Mouse (Mus musculus) kidney, adult 11 months (tissue): ENCODE results near the gene Gm8113.
"Not testable (repeated sequence)": the region's sequence is repeated elsewhere in the genome, so short reads cannot be mapped to it uniquely, and the experiment has no call there.

ENCODE experiments used
- DNase-seq: peaks from one replicate; pipeline ENCODE4 v3.0.0; 2022

The Gm8113 gene

DNA sequence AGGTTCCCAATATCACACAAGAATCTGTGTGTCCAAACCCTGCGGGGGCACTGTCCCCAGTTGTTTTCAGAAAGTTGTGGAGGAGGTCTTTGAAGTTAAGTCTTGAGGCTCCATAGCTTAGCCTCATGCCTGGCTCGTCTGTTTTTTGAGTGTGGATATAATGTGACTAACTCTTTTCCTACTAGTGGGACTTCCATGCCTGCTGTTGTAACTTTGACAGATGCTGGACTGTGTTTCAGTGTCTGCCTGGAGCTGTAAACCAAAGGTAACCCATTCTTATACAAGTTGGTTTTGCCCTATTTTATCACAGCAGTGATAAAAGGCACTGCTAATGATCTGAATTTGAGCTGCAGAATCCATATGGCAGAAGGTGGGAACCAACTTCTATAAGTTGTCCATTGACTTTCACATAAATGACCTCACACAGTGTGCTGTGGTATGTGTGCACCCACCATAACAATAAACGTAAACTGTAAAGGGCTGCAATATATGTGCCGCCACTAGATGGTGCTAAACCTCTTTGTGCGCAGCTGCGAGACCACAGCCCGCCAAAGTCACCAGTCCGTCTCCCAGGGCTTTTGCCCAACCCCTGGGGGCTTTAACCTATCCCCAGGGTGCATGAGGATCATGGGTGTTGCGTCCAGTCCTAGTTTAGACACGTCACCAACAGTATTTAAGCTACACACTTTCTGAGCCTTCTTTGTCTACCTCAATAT, at the start of gene Gm8113:
TSS of gene Gm8113 (plus strand) at position 703 of the 716 bp plus-strand sequence.
- peak; percentile 29 for DNase-seq

GRCm38 (mm10) chr14:43875417-43875816, 49.8 kb upstream of the Gm8113 start, which contains the start of gene Ear1:
Gene Ear1, minus strand, starts transcription at chr14:43875517.
- not testable (repeated sequence) for DNase-seq

- not testable (repeated sequence) for DNase-seq
Observed at GRCm38 (mm10) chr14:43877789-43878188, 47.4 kb upstream of the Gm8113 start.

DNA sequence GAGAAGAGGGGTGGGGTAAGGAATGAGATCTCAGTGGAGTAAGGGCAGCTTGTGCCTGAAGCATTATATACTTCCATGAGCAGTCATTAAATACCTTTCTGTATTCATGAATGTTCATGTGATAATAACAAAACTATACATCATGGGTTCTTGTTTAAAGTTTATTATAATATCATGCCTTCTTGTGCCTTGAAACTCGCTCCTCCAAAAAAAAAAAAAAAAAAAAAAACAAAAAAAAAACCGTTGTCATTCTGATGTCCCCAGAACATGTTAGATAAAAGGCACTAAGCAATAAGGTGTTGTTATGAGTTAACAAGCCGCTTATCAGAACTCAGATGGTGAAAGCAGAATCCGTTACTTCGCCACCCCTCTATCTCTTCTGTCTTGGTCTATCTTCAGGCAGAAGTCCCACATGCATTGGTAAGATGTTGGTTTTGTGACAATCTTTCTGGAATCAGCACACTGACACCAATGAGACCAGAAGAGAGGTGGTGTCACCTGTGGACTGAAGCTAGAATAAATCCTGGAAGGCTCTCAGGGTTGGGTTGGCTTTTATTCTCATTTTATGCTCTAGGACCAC, 45.1 kb upstream of the Gm8113 start:
- DNase-seq = not testable (repeated sequence)

DNA sequence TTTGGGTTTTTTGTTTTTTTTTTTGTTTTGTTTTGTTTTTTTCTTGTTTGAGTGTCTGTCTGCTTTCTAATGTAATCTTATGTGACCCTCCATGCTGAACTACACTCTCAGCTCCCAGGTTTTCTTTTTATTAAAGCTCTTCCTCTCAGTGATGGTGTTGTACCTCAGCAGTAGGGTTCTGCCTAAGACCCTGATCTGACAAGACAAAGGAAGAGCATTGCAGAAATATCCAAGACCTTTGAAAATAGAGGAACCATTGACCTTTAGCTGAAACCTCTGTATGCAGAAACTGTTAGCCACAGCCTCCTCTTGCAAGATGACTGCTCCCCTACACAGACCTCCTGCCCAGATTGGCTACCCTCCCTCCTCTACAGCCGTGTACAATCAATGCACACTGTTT, 39.0 kb upstream of the Gm8113 start:
- DNase-seq = not testable (repeated sequence)

DNA sequence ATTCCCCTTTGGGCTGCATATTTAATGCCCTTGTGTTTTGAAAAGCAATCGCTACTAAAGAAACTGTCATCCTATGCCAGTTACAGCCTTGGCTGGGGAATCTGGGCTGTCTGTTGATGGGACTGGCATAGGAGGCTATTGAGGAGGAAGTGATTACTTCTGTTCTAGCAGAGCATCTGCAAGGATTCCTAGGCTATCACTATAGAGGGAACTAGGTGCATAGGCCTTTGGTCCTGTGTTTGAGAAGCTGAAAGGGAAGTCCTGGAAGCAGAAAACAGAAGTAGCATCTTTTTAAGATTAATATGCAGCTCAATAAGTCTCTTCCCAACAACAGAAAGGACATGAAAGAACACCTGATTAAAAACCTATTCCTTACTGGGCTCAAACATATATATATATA, 33.9 kb upstream of the Gm8113 start:
- not testable (repeated sequence) for DNase-seq

- DNase-seq = not testable (repeated sequence)
Observed at GRCm38 (mm10) chr14:43895357-43895756, 29.8 kb upstream of the Gm8113 start.

GRCm38 (mm10) chr14:43898577-43898976, 26.6 kb upstream of the Gm8113 start:
- not testable (repeated sequence) for DNase-seq

- DNase-seq = not testable (repeated sequence)
Observed at GRCm38 (mm10) chr14:43918214-43918613, 7.0 kb upstream of the Gm8113 start.

DNA sequence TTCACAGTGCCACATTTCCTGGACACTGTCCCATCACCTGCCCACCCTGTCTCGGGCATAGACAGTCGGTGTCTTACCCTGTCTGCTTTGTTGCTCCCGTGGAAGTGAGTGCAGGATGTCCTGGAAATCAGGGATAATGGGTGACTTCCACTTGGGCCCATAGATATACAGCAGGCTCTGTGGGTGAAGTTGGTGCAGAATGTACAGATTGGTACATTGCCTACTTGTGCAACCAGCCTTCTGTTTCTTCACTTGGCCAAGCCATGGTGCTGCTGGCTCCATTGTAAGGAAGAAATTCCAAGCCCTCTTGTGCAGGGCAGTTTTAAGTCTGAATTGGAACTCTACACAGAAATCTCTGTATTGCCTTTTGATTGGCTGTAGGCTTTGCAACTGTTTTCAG, 1.7 kb upstream of the Gm8113 start, which contains the start of gene Ear10:
TSS of gene Ear10 (minus strand) at position 101 of the 400 bp plus-strand sequence.
- not testable (repeated sequence) for DNase-seq

- DNase-seq = not testable (repeated sequence)
Observed at GRCm38 (mm10) chr14:43925404-43925950, 287 bp downstream of the Gm8113 start.

DNA sequence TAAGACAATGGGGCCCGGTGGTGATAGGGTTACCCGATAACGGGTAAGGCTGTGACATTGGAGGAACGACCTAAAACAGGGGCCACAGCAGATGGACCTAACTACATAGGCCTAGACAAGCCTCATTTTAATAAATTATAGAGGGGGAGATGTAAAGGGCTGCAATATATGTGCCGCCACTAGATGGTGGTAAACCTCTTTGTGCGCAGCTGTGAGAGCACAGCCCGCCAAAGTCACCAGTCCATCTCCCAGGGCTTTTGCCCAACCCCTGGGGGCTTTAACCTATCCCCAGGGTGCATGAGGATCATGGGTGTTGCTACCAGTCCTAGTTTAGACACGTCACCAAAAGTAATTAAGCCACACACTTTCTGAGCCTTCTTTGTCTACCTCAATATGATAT, 7.8 kb downstream of the Gm8113 start:
- DNase-seq = peak; percentile 4

DNA sequence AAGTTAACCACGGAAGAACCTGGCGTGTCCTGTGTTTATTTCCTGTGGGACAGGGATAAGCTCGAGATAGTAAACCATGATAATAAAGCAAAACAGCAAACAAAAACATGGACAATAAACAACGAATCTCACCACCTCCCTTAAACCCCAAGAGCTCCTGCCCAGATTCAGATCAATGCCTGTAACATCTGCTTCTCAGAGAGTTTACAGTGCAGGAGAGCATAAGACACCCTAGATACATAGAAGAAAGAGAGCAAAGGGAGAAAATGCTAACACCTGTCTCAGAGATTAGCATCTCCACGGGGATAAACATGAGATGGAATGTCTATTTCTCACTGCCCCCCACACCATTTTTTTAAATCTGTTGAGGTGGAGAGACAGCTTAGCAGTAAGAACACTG, 8.2 kb downstream of the Gm8113 start:
- not testable (repeated sequence) for DNase-seq

GRCm38 (mm10) chr14:43953382-43953781, 28.2 kb downstream of the Gm8113 start:
- DNase-seq = not testable (repeated sequence)

- DNase-seq = not testable (repeated sequence)
Observed at GRCm38 (mm10) chr14:43955074-43955473, 29.9 kb downstream of the Gm8113 start.

- not testable (repeated sequence) for DNase-seq
Observed at GRCm38 (mm10) chr14:43956769-43957168, 31.6 kb downstream of the Gm8113 start, which contains the start of gene Ang5. Gene Ang5, plus strand, starts transcription at chr14:43957069.
